Mouse (Mus musculus) kidney, embryonic 16.5 days (tissue): ENCODE measurements at regions not wholly inside any gene's neighbourhood (a gene's known extent, or its start where the extent isn't known, plus 50 kb on each side); places are given as distances from the start of the nearest gene placed in this dataset.

Source experiments
- ATAC-seq: fragments of 200-750 bp; cut with Nextera tagmentation; 2 replicates; pipeline ENCODE4 v1.8.0; 2017; ENCODE audit warnings: moderate TSS enrichment; ENCODE audit not compliant: low FRiP score, low TSS enrichment
- H3K27ac ChIP-seq: fragments of 300-500 bp; sonication (generic); 2 replicates; pipeline ENCODE4 v1.5.1; 2014; ENCODE audit warnings: low read length
- H3K27me3 ChIP-seq: fragments of 300-500 bp; sonication (generic); 2 replicates; pipeline ENCODE4 v1.6.1; 2014; ENCODE audit warnings: low read length, control low read depth, mixed read lengths; ENCODE audit not compliant: insufficient read depth
- H3K36me3 ChIP-seq: fragments of 300-500 bp; sonication (generic); 2 replicates; pipeline ENCODE4 v1.6.1; 2014; ENCODE audit warnings: low read length, control low read depth, mixed read lengths; ENCODE audit not compliant: insufficient read depth
- H3K4me1 ChIP-seq: fragments of 300-500 bp; sonication (generic); 2 replicates; pipeline ENCODE4 v1.6.1; 2014; ENCODE audit warnings: low read length, control low read depth, mixed read lengths; ENCODE audit not compliant: insufficient read depth
- H3K4me2 ChIP-seq: fragments of 300-500 bp; sonication (generic); replicated peaks from 2 replicates; pipeline ENCODE4 v1.6.1; 2014; ENCODE audit warnings: low read depth, low read length
- H3K4me3 ChIP-seq: fragments of 300-500 bp; sonication (generic); 2 replicates; pipeline ENCODE4 v1.5.1; 2014; ENCODE audit warnings: mild to moderate bottlenecking, low read length
- H3K9ac ChIP-seq: fragments of 300-500 bp; sonication (generic); replicated peaks from 2 replicates; pipeline ENCODE4 v1.6.1; 2014; ENCODE audit warnings: low read length
- H3K9me3 ChIP-seq: fragments of 300-500 bp; sonication (generic); 2 replicates; pipeline ENCODE4 v1.6.1; 2016; ENCODE audit warnings: low read length, control low read depth
- WGBS: fragments of 180-500 bp; shearing (Covaris S2); extraction: QIAGEN DNeasy Blood & Tissue Kit; methylation state at CpG from one replicate; pipeline ENCODE4 v1.1.7; 2014; 5-methylcytosine and 5-hydroxymethylcytosine counted together

- Histone ChIP-seq H3K36me3 (no peaks in the 10 kb centered on the region), H3K9me3 (no peaks in the 10 kb centered on the region), H3K27ac (no peak overlapping the region), H3K4me2 (no peak overlapping the region), H3K9ac (no peak overlapping the region), H3K27me3 (no peaks in the 10 kb centered on the region), H3K4me1 (no peaks in the 10 kb centered on the region), H3K4me3 (no peak overlapping the region)
- no peak for ATAC-seq
- WGBS: 75% methylated on average over 1 of the region's 1 CpGs
Observed at GRCm38 (mm10) chr14:114612400-114612799, 479.6 kb upstream of the Gpc5 start.

GRCm38 (mm10) chr14:114656636-114657035 lies 435.4 kb upstream of the Gpc5 start:
- ATAC-seq: peak; percentile 71; the same call in 1 of the 2 replicates
- H3K27me3 ChIP-seq: no peaks in the 10 kb centered on the region
- no peak overlapping the region for H3K27ac ChIP-seq
- H3K9me3 ChIP-seq: no peaks in the 10 kb centered on the region
- H3K4me2 ChIP-seq: no peak overlapping the region
- WGBS: 66% methylated on average over 1 of the region's 1 CpGs
- no peak overlapping the region for H3K9ac ChIP-seq
- no peaks in the 10 kb centered on the region for H3K36me3 ChIP-seq
- H3K4me1 ChIP-seq: no peaks in the 10 kb centered on the region
- H3K4me3 ChIP-seq: no peak overlapping the region

- Histone ChIP-seq H3K9me3 (no peaks in the 10 kb centered on the region), H3K9ac (no peak overlapping the region), H3K27ac (no peak overlapping the region), H3K27me3 (no peaks in the 10 kb centered on the region), H3K36me3 (no peaks in the 10 kb centered on the region), H3K4me1 (no peaks in the 10 kb centered on the region), H3K4me3 (no peak overlapping the region), H3K4me2 (no peak overlapping the region)
- ATAC-seq: no peak
- WGBS: 72% methylated on average over 2 of the region's 2 CpGs
Observed at GRCm38 (mm10) chr14:114662028-114662427, 430.0 kb upstream of the Gpc5 start.

- no peaks in the 10 kb centered on the region for H3K36me3 ChIP-seq
- H3K27ac ChIP-seq: no peak overlapping the region
- no peak overlapping the region for H3K9ac ChIP-seq
- H3K4me1 ChIP-seq: no peaks in the 10 kb centered on the region
- H3K4me3 ChIP-seq: no peak overlapping the region
- H3K9me3 ChIP-seq: no peaks in the 10 kb centered on the region
- WGBS: 62% methylated on average over 1 of the region's 1 CpGs
- ATAC-seq: no peak
- no peaks in the 10 kb centered on the region for H3K27me3 ChIP-seq
- no peak overlapping the region for H3K4me2 ChIP-seq
Observed at GRCm38 (mm10) chr14:114685133-114685532, 406.9 kb upstream of the Gpc5 start.

DNA sequence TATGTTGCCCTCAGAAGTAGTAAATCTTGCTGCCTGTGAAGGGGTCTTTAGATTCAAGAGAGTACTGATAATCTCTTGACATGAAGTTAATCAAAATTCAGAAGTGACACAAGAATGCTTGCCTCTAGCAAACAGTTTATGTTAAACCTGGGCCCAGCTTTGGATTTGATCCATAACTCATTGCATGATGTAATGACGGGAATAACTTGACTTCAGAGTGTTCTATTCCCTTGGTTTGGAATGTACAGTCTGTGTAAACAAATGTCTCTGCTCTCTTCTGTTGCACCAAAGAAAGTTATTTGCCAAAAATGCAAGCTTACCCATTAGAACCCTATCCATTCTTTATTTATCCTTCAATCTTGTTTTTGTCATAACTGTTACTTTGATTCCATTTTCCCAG lies 397.1 kb upstream of the Gpc5 start:
- Histone ChIP-seq H3K9me3 (no peaks in the 10 kb centered on the region), H3K4me2 (no peak overlapping the region), H3K27me3 (no peaks in the 10 kb centered on the region), H3K27ac (no peak overlapping the region), H3K36me3 (no peaks in the 10 kb centered on the region), H3K9ac (no peak overlapping the region), H3K4me1 (no peaks in the 10 kb centered on the region), H3K4me3 (no peak overlapping the region)
- 53% methylated on average over 1 of the region's 1 CpGs for WGBS
- ATAC-seq: no peak

GRCm38 (mm10) chr14:114697543-114697942 lies 394.5 kb upstream of the Gpc5 start:
- Histone ChIP-seq H3K4me2 (no peak overlapping the region), H3K36me3 (no peaks in the 10 kb centered on the region), H3K27ac (0 out of 2 replicates have a peak overlapping the region, but pooled peaks have one; percentile 38), H3K9me3 (no peaks in the 10 kb centered on the region), H3K4me3 (no peak overlapping the region), H3K9ac (no peak overlapping the region), H3K27me3 (no peaks in the 10 kb centered on the region), H3K4me1 (no peaks in the 10 kb centered on the region)
- peak; percentile 85 for ATAC-seq
- 55% methylated on average over 4 of the region's 4 CpGs for WGBS

- Histone ChIP-seq H3K4me3 (no peak overlapping the region), H3K36me3 (no peaks in the 10 kb centered on the region), H3K27ac (no peak overlapping the region), H3K4me1 (no peaks in the 10 kb centered on the region), H3K27me3 (no peaks in the 10 kb centered on the region), H3K9me3 (no peaks in the 10 kb centered on the region), H3K4me2 (no peak overlapping the region), H3K9ac (no peak overlapping the region)
- no peak for ATAC-seq
- 48% methylated on average over 1 of the region's 1 CpGs for WGBS
Observed at GRCm38 (mm10) chr14:114723080-114723479, 368.9 kb upstream of the Gpc5 start.

DNA sequence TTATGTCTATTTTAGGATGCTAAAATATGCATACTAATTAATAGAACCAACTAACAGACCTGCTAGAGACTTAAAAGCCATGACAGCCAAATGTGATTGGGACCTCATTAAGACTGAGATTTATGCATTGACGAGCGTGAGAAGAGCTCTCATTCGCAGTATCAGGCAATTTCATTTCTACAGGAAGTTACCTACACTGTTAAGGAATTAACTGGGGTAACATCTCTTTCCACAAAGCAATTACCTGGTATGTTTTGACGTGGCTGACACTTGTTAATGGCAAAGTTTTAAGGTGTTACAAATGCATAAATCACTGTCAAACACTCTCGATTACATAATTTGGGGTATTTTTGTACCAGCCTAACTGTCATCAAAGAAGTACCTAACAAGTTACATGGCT lies 324.7 kb upstream of the Gpc5 start:
- 83% methylated on average over 5 of the region's 5 CpGs for WGBS
- Histone ChIP-seq H3K9ac (no peak overlapping the region), H3K27me3 (no peaks in the 10 kb centered on the region), H3K27ac (no peak overlapping the region), H3K4me1 (no peaks in the 10 kb centered on the region), H3K4me2 (no peak overlapping the region), H3K36me3 (no peaks in the 10 kb centered on the region), H3K9me3 (no peaks in the 10 kb centered on the region), H3K4me3 (no peak overlapping the region)
- ATAC-seq: no peak

GRCm38 (mm10) chr14:114776723-114777122 lies 315.3 kb upstream of the Gpc5 start:
- WGBS: 65% methylated on average over 2 of the region's 2 CpGs
- ATAC-seq: no peak
- Histone ChIP-seq H3K27ac (no peak overlapping the region), H3K36me3 (no peaks in the 10 kb centered on the region), H3K27me3 (no peaks in the 10 kb centered on the region), H3K4me3 (no peak overlapping the region), H3K9me3 (no peaks in the 10 kb centered on the region), H3K4me1 (no peaks in the 10 kb centered on the region), H3K4me2 (no peak overlapping the region), H3K9ac (no peak overlapping the region)

- H3K4me2 ChIP-seq: no peak overlapping the region
- no peaks in the 10 kb centered on the region for H3K27me3 ChIP-seq
- H3K4me3 ChIP-seq: no peak overlapping the region
- 85% methylated on average over 3 of the region's 3 CpGs for WGBS
- ATAC-seq: no peak
- H3K4me1 ChIP-seq: no peaks in the 10 kb centered on the region
- no peak overlapping the region for H3K27ac ChIP-seq
- H3K36me3 ChIP-seq: no peaks in the 10 kb centered on the region
- H3K9ac ChIP-seq: no peak overlapping the region
- no peaks in the 10 kb centered on the region for H3K9me3 ChIP-seq
Observed at GRCm38 (mm10) chr14:114781821-114782220, 310.2 kb upstream of the Gpc5 start.
